Mouse (Mus musculus) CH12.LX (cell line): Measurements from ENCODE around the gene Gatad2a.

Experiments
- CHD1 ChIP-seq: IDR thresholded peaks from 2 replicates; pipeline ENCODE4 v1.6.1; 2012; ENCODE audit warnings: low read depth, low read length, improper control_type of control experiment, inconsistent platforms
- CTCF ChIP-seq, 2 experiments: IDR thresholded peaks in 1 of 2; conservative IDR thresholded peaks in 1 of 2; 2 replicates each; pipeline ENCODE4 v1.5.1; 2011 to 2012; ENCODE audit warnings: low read depth in 2 of 2, low read length in 2 of 2, improper control_type of control experiment in 1 of 2, inconsistent platforms in 1 of 2, mild to moderate bottlenecking in 1 of 2, moderate library complexity in 1 of 2
- EP300 ChIP-seq: IDR thresholded peaks from 2 replicates; pipeline ENCODE4 v1.6.1; 2011; ENCODE audit warnings: low read length, improper control_type of control experiment
- KAT2A ChIP-seq: IDR thresholded peaks from 2 replicates; pipeline ENCODE4 v1.6.1; 2012; ENCODE audit warnings: low read length, improper control_type of control experiment, inconsistent platforms; ENCODE audit not compliant: insufficient replicate concordance
- MAZ ChIP-seq: IDR thresholded peaks from 2 replicates; pipeline ENCODE4 v1.6.1; 2012; ENCODE audit warnings: low read depth, mild to moderate bottlenecking, inconsistent platforms, low read length, improper control_type of control experiment, moderate library complexity
- PAX5 ChIP-seq: IDR thresholded peaks from 2 replicates; pipeline ENCODE4 v1.6.1; 2012; ENCODE audit warnings: low read length, inconsistent platforms, mixed read lengths

DNA sequence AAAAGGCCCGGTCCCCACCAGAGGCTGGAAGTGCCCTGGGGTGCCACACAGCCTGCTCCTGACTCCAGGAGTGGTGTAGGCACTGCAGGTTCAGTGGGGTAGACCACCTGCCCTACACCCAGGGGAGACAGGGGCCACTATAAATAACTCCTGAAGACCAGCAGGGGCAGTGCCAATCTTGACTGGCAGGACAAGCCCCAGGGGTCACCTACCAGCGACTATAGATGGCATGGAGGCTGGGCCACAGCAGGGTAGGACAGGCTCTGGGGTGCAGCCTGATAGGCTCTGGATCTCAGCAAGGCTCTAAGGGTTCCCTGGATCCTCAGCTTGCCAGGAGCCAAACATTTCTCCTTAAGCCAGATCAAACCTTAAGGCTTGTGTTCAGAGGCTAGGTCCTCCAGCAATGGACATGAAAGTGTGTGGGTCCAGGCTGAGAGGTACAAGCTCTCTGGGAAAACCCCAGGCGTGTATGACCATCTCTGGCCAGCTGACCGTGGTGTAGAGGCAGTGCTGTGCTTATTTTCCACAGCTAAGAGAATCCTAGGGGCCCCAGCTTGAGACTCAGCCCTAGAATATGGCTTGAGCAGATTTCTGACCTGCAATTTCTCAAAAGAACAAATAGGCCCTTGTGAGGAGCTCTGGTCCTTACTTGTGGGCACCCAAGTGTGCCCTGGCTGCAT lies 100.3 kb downstream of the Gatad2a start:
- no peak for TF ChIP-seq CHD1
- no peak for TF ChIP-seq EP300
- TF ChIP-seq KAT2A, result no peak
- no peak for TF ChIP-seq PAX5
- no peak for TF ChIP-seq CTCF (conservative IDR thresholded peaks at IDR 0.05 in 1 of 2, IDR thresholded peaks at IDR 0.05 in 1 of 2; ENCODE audit: low read depth in 2 of 2, low read length in 2 of 2)
- no peak for TF ChIP-seq MAZ
